In genomic region chr2:34954344-34954743, GRCm38 (mm10) we compare ENCODE assay signal across 19 mouse cellular contexts. TPM values are rescaled to one million over a fixed set of nuclear protein-coding genes. Genes with fewer than 3 reads are reported as not detected.
DNase-seq lines count a peak whose midpoint lies in the region; ATAC-seq and TF ChIP-seq lines count a peak whose summit lies in the region.
"Had no signal": no experiment of that assay in that cellular context is flagged by ENCODE, and none has a peak within 500 bp of the region (broad histone marks: within the 10 kb centered on the region; RNA-seq: fewer than 3 reads in every experiment).

No protein-coding gene starts in this region.

- H3K4me3 ChIP-seq in heart, adult 2 months = no peak overlapping the region
- no peak overlapping the region for H3K4me3 ChIP-seq in kidney, embryonic 16.5 days (ENCODE audit: low read length)
- H3K4me3 ChIP-seq: embryonic facial prominence, embryonic 10.5 days; forebrain, embryonic 13.5 days; heart, embryonic 15.5 days had no signal

- intact Hi-C loops in heart, adult 2 months (cut with DNase I) = no loop called here
- intact Hi-C loops in heart, postnatal 14 days (cut with DNase I) = no loop called here

- H3K27ac ChIP-seq in heart, adult 2 months = peak overlapping the region; percentile 36; the same call in 1 of the 2 replicates
- no peak overlapping the region for H3K27ac ChIP-seq in kidney, embryonic 16.5 days (ENCODE audit: low read length)
- H3K27ac ChIP-seq: embryonic facial prominence, embryonic 10.5 days; forebrain, embryonic 13.5 days; heart, embryonic 15.5 days; hindbrain, embryonic 14.5 days had no signal

- DNase-seq in heart, adult 2 months = no peak
- DNase-seq in heart, postnatal 14 days = no peak
- no peak for DNase-seq in kidney, adult 11 months
- no peak for DNase-seq in testis, postnatal 14 days (ENCODE audit: low spot score)
- DNase-seq: adrenal gland, postnatal 14 days; cerebellum, adult 18-20 months; cerebellum, postnatal 10 days; forebrain, postnatal 0 days; gastrocnemius, postnatal 25 days; kidney, adult 8-10 months had no signal

- TF ChIP-seq CTCF in heart, adult 2 months (IDR thresholded peaks at IDR 0.05) = no peak

- no peaks in the 10 kb centered on the region for H3K79me2 ChIP-seq in heart, adult 2 months (replicated peaks; ENCODE audit: control insufficient read depth, insufficient read depth, low read length)

- no peaks in the 10 kb centered on the region for H3K36me3 ChIP-seq in heart, adult 2 months (ENCODE audit: control insufficient read depth, insufficient read depth, low read length)
- H3K36me3 ChIP-seq in kidney, embryonic 16.5 days (ENCODE audit: insufficient read depth, low read length) = no peaks in the 10 kb centered on the region
- H3K36me3 ChIP-seq: embryonic facial prominence, embryonic 10.5 days; heart, embryonic 15.5 days had no signal

- no peaks in the 10 kb centered on the region for H3K9me3 ChIP-seq in kidney, embryonic 16.5 days (ENCODE audit: low read length)
- H3K9me3 ChIP-seq: embryonic facial prominence, embryonic 10.5 days; heart, embryonic 15.5 days had no signal

- no peak overlapping the region for H3K4me2 ChIP-seq in kidney, embryonic 16.5 days (replicated peaks; ENCODE audit: low read depth, low read length)
- H3K4me2 ChIP-seq: forebrain, embryonic 13.5 days; heart, embryonic 15.5 days; hindbrain, embryonic 14.5 days had no signal

- H3K27me3 ChIP-seq in heart, adult 2 months (ENCODE audit: control insufficient read depth, insufficient read depth, low read length) = no peaks in the 10 kb centered on the region
- no peaks in the 10 kb centered on the region for H3K27me3 ChIP-seq in kidney, embryonic 16.5 days (ENCODE audit: insufficient read depth, low read length)
- H3K27me3 ChIP-seq: forebrain, embryonic 13.5 days had no signal

- H3K4me1 ChIP-seq in heart, adult 2 months (ENCODE audit: control insufficient read depth, insufficient read depth, low read length) = no peaks in the 10 kb centered on the region
- H3K4me1 ChIP-seq in kidney, embryonic 16.5 days (ENCODE audit: insufficient read depth, low read length) = no peaks in the 10 kb centered on the region
- H3K4me1 ChIP-seq: embryonic facial prominence, embryonic 10.5 days; forebrain, embryonic 13.5 days; heart, embryonic 15.5 days had no signal

- TF ChIP-seq POLR2A in heart, adult 2 months (IDR thresholded peaks at IDR 0.05; ENCODE audit: insufficient read depth, low read depth, low read length) = no peak

- ATAC-seq in kidney, embryonic 16.5 days (ENCODE audit: low FRiP score, low TSS enrichment) = no peak
- ATAC-seq in CD4-positive, CD25-positive, alpha-beta regulatory T cell, adult 4 months = peak; percentile 11
- ATAC-seq: activated CD4-positive, CD25-positive, alpha-beta regulatory T cell, adult 4 months; forebrain, embryonic 13.5 days; forebrain, postnatal 0 days; intestine, embryonic 16.5 days; Patski had no signal

- no peak for TF ChIP-seq EP300 in heart, adult 2 months (IDR thresholded peaks at IDR 0.05; ENCODE audit: insufficient read depth, low read depth, low read length)

- H3K9ac ChIP-seq in heart, adult 2 months (ENCODE audit: low read depth, low read length) = no peak overlapping the region
- 0 out of 2 replicates have a peak overlapping the region, but pooled peaks have one; percentile 11 for H3K9ac ChIP-seq in kidney, embryonic 16.5 days (replicated peaks; ENCODE audit: low read length)
- H3K9ac ChIP-seq: forebrain, embryonic 13.5 days; forebrain, postnatal 0 days; heart, embryonic 15.5 days; hindbrain, embryonic 14.5 days had no signal

RNA-seq across cellular contexts. Expression of gene Traf1, which starts 7.2 kb away (rescaled TPM):
- total RNA-seq in heart, adult 2 months (2021) = 1 to 10 TPM; 1.2 TPM
- polyA plus RNA-seq in heart, adult 2 months (2012; rRNA removed) = 2.0 and 2.5 TPM in 2 replicates
- 1 to 10 TPM; 1.3 to 1.7 TPM for total RNA-seq in heart, postnatal 14 days (2021)
- 30.3 and 33.2 TPM in 2 replicates for polyA plus RNA-seq in kidney, embryonic 16.5 days (2015; fragmentation: Nextera tagmentation; extraction: Ambion mirVana)
- 100 to 1,000 TPM; 300 to 441 TPM for polyA plus RNA-seq in CD4-positive, CD25-positive, alpha-beta regulatory T cell, adult 4 months (2017; shearing (Covaris generic))

RNA-seq across cellular contexts. Expression of gene Phf19, which starts 40.5 kb away (rescaled TPM):
- total RNA-seq in heart, adult 2 months (2021) = 1 to 10 TPM in 1 of 2 experiments, under 1 TPM in 1; 0.76 to 1.1 TPM
- polyA plus RNA-seq in heart, adult 2 months (2012; rRNA removed) = 0.80 and 0.91 TPM in 2 replicates
- total RNA-seq in heart, postnatal 14 days (2021) = 1 to 10 TPM; 1.9 TPM
- 21.4 and 22.2 TPM in 2 replicates for polyA plus RNA-seq in kidney, embryonic 16.5 days (2015; fragmentation: Nextera tagmentation; extraction: Ambion mirVana)
- 1 to 10 TPM; 1.9 TPM for polyA plus RNA-seq in CD4-positive, CD25-positive, alpha-beta regulatory T cell, adult 4 months (2017; shearing (Covaris generic))
